Mouse (Mus musculus): ENCODE measurements around the gene Vipr2.

DNA sequence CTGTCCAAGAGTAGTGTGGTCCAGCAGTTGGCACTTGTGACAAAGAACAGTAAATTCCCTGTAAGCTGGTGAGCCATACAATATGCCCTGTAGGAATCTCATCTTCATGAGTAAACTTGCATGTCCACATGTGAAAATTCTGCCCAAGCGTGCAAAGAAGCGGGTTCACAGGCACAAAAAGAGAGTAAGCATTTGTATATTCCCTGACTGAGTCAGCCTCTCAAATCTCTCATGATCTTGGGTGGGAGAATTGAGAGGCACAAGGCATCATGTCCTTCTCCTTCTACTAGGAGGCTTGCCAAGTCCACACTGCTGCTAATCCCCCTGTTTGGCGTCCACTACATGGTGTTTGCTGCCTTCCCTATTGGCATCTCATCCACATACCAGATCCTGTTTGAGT, 64.9 kb downstream of the Vipr2 start:
- TF ChIP-seq USF1 (IDR thresholded peaks at IDR 0.05; ENCODE audit: low read depth) (no peak), POLR2A (IDR thresholded peaks at IDR 0.05; ENCODE audit: insufficient read length, low read depth) (no peak), E2F4 (IDR thresholded peaks at IDR 0.05; ENCODE audit: insufficient read depth) (no peak), SRF (IDR thresholded peaks at IDR 0.05; ENCODE audit: control insufficient read depth, insufficient read length, low read depth) (no peak), REST (IDR thresholded peaks at IDR 0.05; ENCODE audit: insufficient read depth, insufficient read length) (no peak), MAX (IDR thresholded peaks at IDR 0.05; ENCODE audit: low read depth) (no peak), CEBPB (IDR thresholded peaks at IDR 0.05; ENCODE audit: insufficient read depth, poor library complexity, severe bottlenecking) (no peak), TCF12 (IDR thresholded peaks at IDR 0.05; ENCODE audit: insufficient read depth, poor library complexity, severe bottlenecking) (no peak), MYOD1 (IDR thresholded peaks at IDR 0.05; ENCODE audit: control insufficient read depth in 1 of 3, insufficient read length in 2 of 3, low read depth in 2 of 3) (no peak), MYOG (IDR thresholded peaks at IDR 0.05; ENCODE audit: control insufficient read depth in 1 of 3, insufficient read depth in 1 of 3, insufficient read length in 2 of 3, low read depth in 2 of 3) (no peak), POLR2AphosphoS2 (IDR thresholded peaks at IDR 0.05; ENCODE audit: insufficient read length, low read depth) (no peak), TCF3 (IDR thresholded peaks at IDR 0.05; ENCODE audit: insufficient read length, low read depth) (no peak)

All from myocyte (in vitro differentiated cells).